Mouse (Mus musculus) thymus, adult 2 months (tissue): ENCODE measurements at regions not wholly inside any gene's neighbourhood (a gene's known extent, or its start where the extent isn't known, plus 50 kb on each side); places are given as distances from the start of the nearest gene placed in this dataset.

Source experiments
- CTCF ChIP-seq: fragments of 200-500 bp; IDR thresholded peaks from 2 replicates; pipeline ENCODE4 v1.5.1; 2012; ENCODE audit warnings: mild to moderate bottlenecking, control low read depth, low read length, moderate library complexity, borderline replicate concordance; ENCODE audit not compliant: control insufficient read depth, poor library complexity, insufficient read depth; ENCODE audit errors: extremely low read depth
- POLR2A ChIP-seq: fragments of 200-500 bp; IDR thresholded peaks from 2 replicates; pipeline ENCODE4 v1.6.1; 2012; ENCODE audit warnings: mild to moderate bottlenecking, low read length, control low read depth, moderate library complexity; ENCODE audit not compliant: control insufficient read depth, poor library complexity, insufficient read depth; ENCODE audit errors: extremely low read depth

DNA sequence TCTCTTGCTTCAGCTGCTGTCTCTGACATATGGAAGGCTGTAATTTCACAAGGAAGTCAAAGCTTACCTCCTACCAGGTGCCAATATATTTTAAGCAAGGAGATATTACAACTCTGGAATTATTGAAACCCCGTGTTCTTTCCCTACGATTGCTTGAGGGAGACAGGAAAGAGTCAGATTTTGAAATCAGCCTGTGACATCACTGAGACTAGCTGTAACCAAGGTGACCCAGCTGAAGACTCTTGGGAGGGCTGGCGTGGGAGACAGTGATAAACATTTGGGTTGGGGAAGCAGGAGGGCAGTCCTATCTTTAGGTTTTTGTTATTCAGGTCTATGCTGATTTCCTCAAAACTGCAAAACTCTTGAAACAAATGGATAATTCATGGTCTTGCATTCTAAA is 518.4 kb upstream of the Id2 start:
- TF ChIP-seq CTCF (no peak), POLR2A (no peak)
